Mouse (Mus musculus) megakaryocyte, embryonic 14.5 days (primary cell): Measurements from ENCODE around the gene B830017H08Rik.

ENCODE experiments used
- FLI1 ChIP-seq: IDR thresholded peaks from 2 replicates; pipeline ENCODE4 v1.6.1; 2012; ENCODE audit warnings: low read length, inconsistent platforms, mixed read lengths
- GATA1 ChIP-seq: IDR thresholded peaks from 3 replicates; pipeline ENCODE4 v1.6.1; 2012; ENCODE audit warnings: mixed read lengths, low read length, inconsistent platforms, borderline replicate concordance

- TF ChIP-seq GATA1 = no peak
- TF ChIP-seq FLI1 = no peak
These were observed 32.4 kb downstream of the B830017H08Rik start for GRCm38 (mm10) chr16:17865293-17865692.
